Mouse (Mus musculus) 416B (cell line): ENCODE results near the gene Tbx15.

Experiments used
- DNase-seq: peaks from one replicate; pipeline ENCODE4 v3.0.0; 2011; ENCODE audit warnings: low read depth

The Tbx15 gene

GRCm38 (mm10) chr3:99240213-99240720 is at the start of gene Tbx15:
TSS of gene Tbx15 (plus strand) at chr3:99240381.
- no peak for DNase-seq

DNA sequence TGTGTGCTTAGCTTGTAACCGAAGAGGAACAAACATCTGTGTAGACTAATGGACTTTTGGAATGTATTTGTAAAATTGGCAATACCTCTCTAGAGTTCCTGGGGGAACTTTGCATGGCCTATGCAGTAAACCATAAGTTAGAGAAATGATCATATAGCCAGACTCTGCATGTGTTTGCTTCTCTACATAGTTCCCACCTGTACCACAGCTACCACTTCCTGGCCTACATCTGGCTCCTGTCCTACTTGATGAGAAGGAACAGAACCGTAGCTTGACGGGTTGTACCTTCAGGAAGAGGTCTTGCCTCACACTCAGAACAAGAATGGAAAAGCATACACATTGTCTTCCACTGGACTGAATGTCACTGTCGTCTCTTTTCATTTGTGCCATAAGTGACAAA is 46.6 kb upstream of the Tbx15 start:
- no peak for DNase-seq

DNA sequence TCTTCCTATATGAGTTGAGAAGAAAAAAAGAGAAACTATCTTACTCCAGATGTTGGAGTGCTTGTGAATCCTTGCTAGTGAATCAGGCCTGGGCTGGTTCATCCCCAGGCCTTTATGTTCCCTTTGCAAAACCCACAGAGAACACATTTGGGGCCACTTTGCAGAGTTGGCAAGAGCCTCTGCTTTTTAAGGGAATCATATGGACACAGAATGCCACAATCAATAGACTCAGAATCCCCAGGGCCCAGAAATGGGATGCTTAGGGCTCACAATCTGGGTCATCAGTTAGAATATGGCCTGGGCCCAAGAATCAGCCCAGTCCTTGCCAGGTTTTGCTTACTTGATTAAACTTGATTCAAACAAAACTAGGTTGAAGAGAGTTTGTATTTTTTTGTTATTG is 36.9 kb upstream of the Tbx15 start:
- DNase-seq = no peak

- peak; percentile 10 for DNase-seq
These were observed 31.8 kb upstream of the Tbx15 start for GRCm38 (mm10) chr3:99208416-99208815.

- DNase-seq = no peak
These were observed 29.0 kb upstream of the Tbx15 start for GRCm38 (mm10) chr3:99211105-99211698.

DNA sequence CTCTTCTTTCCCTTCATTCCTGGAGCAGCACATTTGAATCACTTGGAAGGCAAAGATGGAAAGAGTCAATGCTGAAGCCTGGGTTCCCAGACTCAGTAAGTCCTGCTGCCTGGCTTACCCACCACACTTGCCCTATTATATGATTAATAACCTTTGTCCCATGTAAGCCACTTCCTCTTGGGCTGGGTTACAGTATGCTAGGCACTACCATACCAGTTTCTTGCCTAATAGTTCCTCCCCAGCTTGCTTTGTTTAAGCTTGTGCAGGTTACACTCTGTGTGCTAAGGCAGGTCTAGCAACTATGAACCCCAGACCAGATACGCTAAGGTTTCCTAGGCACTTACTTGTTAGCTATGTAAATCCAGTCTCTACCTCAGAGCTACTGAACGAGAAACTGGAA is 12.4 kb upstream of the Tbx15 start:
- DNase-seq = peak; percentile 19

- DNase-seq = peak; percentile 73
These were observed 6.5 kb upstream of the Tbx15 start for GRCm38 (mm10) chr3:99233393-99234318.

DNA sequence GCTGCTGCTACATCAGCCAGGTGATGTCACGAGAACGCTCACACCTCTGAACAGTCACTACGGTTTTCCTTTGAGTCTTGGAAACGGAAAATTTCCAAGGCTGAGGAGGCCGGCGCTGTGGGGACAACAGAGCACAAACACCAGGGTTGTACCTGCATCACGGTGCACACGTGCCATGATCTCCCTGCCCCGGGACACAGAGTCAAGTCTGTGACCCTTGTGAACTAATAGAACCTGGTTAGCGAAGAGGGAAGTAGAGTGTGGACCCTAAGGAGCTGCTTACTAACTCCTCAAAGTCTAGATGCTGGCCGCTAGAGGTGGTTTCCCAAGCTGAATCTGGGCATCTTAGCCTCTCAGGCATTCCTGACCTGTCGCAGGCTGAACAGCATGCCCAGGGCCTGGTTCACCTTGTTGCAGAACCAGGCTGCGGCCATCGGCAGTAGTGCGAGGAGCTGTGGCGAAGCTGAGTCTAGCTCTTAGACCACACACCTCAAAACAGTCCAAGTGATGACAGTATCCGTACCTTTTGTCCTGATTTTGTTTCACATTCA is 5.8 kb upstream of the Tbx15 start:
- no peak for DNase-seq

- DNase-seq = no peak
These were observed 4.9 kb upstream of the Tbx15 start for GRCm38 (mm10) chr3:99235116-99235803.

GRCm38 (mm10) chr3:99235804-99236755 is 4.1 kb upstream of the Tbx15 start:
- no peak for DNase-seq

GRCm38 (mm10) chr3:99238691-99239090 is 1.5 kb upstream of the Tbx15 start:
- no peak for DNase-seq

DNA sequence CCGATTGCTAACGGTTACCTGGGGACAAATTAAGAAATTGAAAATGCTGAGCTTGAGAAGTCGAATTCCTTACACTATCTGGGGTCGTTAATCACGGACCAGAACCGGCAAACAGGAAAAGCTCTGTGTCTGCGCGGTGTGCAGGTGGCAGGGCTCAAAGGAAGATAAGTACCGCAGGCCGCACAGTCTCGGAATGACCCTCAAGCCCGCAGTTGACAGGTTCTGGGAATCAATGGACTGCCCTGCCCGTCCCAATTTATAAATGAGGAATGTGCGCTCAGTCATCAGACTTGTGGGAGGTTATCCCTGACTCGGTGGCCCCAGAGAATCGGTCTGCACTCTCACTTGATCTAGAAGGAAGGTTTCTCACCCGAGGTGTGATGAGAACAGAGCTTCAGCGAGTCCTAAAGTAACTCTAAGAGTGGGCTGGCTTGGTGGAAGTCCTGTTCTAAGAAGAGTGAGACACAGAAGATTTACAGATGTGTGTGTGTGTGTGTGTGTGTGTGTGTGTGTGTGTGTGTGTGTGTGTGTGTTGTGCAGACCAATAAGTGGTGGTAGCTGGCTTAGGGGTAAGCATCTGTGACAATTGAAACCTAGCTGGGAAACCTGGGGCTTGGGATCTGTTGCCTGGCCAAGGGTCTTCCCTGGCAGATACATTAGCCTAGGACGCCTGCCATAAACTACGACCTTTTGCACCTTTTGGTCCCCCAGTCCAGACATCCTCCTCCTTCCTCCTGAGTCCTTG is 708 bp upstream of the Tbx15 start:
- DNase-seq = no peak

- no peak for DNase-seq
These were observed 894 bp downstream of the Tbx15 start for GRCm38 (mm10) chr3:99240811-99241738.

DNA sequence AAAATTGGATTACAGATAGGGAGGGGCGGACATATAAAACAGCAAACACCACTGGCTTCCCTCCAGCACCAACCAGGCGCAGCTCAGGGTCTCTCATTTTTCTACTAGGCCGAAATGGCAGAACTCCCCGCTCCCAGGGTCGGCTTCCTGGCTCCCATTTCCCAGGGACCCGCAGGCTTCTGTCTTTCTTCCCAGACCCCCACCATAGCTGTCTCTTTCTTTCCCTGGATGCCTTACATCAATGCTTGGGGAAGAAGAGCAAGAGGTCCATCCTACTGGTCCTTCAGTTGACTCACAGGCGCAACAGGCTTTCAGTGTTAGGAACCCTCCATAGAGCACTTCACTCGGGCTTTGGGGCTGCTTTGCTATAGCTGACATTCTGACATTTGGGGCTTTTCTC is 2.3 kb downstream of the Tbx15 start:
- no peak for DNase-seq

DNA sequence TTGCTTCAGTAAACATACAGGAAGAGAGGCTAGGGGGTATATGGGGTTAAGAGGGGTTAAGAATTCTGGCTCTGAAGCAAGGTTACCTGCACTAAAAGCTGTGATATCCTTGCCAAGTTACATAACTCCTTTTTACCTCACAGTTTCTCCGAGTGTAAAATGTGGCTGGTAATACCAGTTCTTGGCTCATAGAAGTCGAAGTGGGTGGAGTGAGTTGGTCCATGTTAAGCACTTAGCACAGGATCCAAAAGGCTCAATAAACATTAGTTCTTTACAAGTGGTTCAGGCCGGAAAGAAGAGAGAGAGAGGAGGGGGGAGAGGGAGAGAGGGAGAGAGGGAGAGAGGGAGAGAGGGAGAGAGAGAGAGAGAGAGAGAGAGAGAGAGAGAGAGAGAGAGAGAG is 5.2 kb downstream of the Tbx15 start:
- DNase-seq = no peak

DNA sequence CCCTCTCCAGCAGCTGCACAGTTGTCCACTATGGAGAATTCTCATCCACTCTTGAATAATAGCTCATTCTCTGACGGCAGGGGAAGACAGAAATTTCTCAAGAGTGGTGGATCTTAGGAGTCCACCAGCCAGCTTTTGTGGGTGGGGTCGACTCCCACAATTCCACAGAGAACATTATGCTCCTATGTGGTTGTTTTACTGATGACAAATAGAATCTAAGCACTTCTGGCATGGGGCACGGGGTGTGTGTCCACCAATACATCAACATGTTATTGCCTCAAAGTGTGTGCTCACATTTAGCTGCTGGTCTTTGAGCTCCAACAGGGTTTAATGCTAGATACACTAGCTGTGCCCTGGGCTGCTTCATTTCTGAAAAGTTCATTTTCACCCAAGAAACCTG is 6.4 kb downstream of the Tbx15 start:
- DNase-seq = no peak

DNA sequence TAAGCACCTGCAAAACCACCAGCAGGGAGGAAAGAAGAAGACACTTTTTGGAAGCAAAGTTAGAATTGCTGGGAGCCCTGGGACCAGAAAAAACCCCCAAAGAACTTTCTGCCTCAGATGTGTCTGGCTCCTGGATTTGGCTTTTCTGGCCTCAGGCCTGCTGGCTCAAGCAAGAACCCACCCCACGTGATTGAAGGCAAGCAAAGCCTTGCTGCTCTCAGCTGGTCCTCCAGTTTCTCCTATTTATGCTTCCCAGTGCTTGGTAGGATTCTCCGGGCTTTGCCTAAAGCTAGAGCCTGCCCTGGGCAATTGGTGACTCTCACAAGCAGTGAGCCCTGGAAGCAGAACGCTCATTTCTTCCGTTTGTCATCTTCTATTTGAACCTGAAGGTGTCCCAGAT is 7.4 kb downstream of the Tbx15 start:
- DNase-seq = no peak

- DNase-seq = no peak
These were observed 8.0 kb downstream of the Tbx15 start for GRCm38 (mm10) chr3:99247996-99248801.
